Comparison of ENCODE assay signal across 8 mouse cellular contexts in genomic region chr3:135307411-135308259, GRCm38 (mm10). TPM values are rescaled to one million over a fixed set of nuclear protein-coding genes. Genes with fewer than 3 reads are reported as not detected.
DNase-seq lines count a peak whose midpoint lies in the region; ATAC-seq and TF ChIP-seq lines count a peak whose summit lies in the region.

Slc9b2 (plus strand) TSS chr3:135307700.

- H3K4me1 ChIP-seq in ES-E14 (ENCODE audit: control insufficient read depth in 2 of 2, insufficient read depth in 2 of 2, low read length in 2 of 2, poor library complexity in 1 of 2), result peaks cover 0 to 9% of the 10 kb centered on the region in 2 experiments; a peak in 1 of 4 replicates
- peaks cover 8% of the 10 kb centered on the region for H3K4me1 ChIP-seq in embryonic facial prominence, embryonic 14.5 days (ENCODE audit: control insufficient read depth, insufficient read depth, low read length)
- peaks cover 14% of the 10 kb centered on the region; the same call in 1 of the 2 replicates for H3K4me1 ChIP-seq in neural tube, embryonic 13.5 days (replicated peaks)

- H3K4me2 ChIP-seq in embryonic facial prominence, embryonic 14.5 days (ENCODE audit: low read depth, low read length), result peak within 1 kb of the TSS; percentile 57
- peak within 1 kb of the TSS; percentile 63 for H3K4me2 ChIP-seq in neural tube, embryonic 13.5 days

- H3K4me3 ChIP-seq in ES-E14 (ENCODE audit: insufficient read depth in 1 of 2, low read depth in 1 of 2, low read length in 2 of 2, poor library complexity in 1 of 2, severe bottlenecking in 1 of 2), result peak within 1 kb of the TSS; percentile 40 to 45; a peak in 3 of 4 replicates
- peak within 1 kb of the TSS; percentile 31 for H3K4me3 ChIP-seq in embryonic facial prominence, embryonic 14.5 days (ENCODE audit: low read depth, low read length)
- H3K4me3 ChIP-seq in neural tube, embryonic 13.5 days, result peak within 1 kb of the TSS; percentile 33

- 9% methylated on average over 22 of the region's 28 CpGs for WGBS in embryonic facial prominence, embryonic 14.5 days
- WGBS in neural tube, embryonic 13.5 days, result 11% methylated on average over 28 of the region's 28 CpGs

- DNase-seq in gastrocnemius, postnatal 25 days, result peak; percentile 12
- no peak for DNase-seq in gastrocnemius, adult 18-20 months (ENCODE audit: low spot score)
- no peak for DNase-seq in ES-E14 (ENCODE audit: low read depth, low spot score)
- peak; percentile 69 for DNase-seq in embryonic facial prominence, embryonic 14.5 days (ENCODE audit: low spot score)
- DNase-seq in lung, adult 18-20 months, result peak; percentile 33 to 61
- DNase-seq in layer of hippocampus, adult 9-10 months (ENCODE audit: low spot score), result no peak

- no peaks in the 10 kb centered on the region for H3K36me3 ChIP-seq in ES-E14 (ENCODE audit: control insufficient read depth, insufficient read depth, low read length, poor library complexity, severe bottlenecking)
- no peaks in the 10 kb centered on the region for H3K36me3 ChIP-seq in embryonic facial prominence, embryonic 14.5 days (ENCODE audit: control insufficient read depth, insufficient read depth, low read length)
- H3K36me3 ChIP-seq in neural tube, embryonic 13.5 days, result no peaks in the 10 kb centered on the region

- peak within 1 kb of the TSS; percentile 47; the same call in 1 of the 2 replicates for H3K9ac ChIP-seq in ES-E14 (ENCODE audit: insufficient read depth, low read depth, low read length, poor library complexity, severe bottlenecking)
- peak within 1 kb of the TSS; percentile 32 for H3K9ac ChIP-seq in embryonic facial prominence, embryonic 14.5 days (ENCODE audit: low read depth, low read length)
- H3K9ac ChIP-seq in neural tube, embryonic 13.5 days, result peak within 1 kb of the TSS; percentile 60

- H3K27me3 ChIP-seq in embryonic facial prominence, embryonic 14.5 days (replicated peaks; ENCODE audit: control insufficient read depth, insufficient read depth, low read length), result peaks cover 4% of the 10 kb centered on the region; the same call in 1 of the 2 replicates
- peaks cover 5% of the 10 kb centered on the region; the same call in 1 of the 2 replicates for H3K27me3 ChIP-seq in neural tube, embryonic 13.5 days

- no peaks in the 10 kb centered on the region for H3K9me3 ChIP-seq in ES-E14 (ENCODE audit: control insufficient read depth, insufficient read depth, low read depth, low read length)
- H3K9me3 ChIP-seq in embryonic facial prominence, embryonic 14.5 days (ENCODE audit: control insufficient read depth, low read length), result no peaks in the 10 kb centered on the region
- H3K9me3 ChIP-seq in neural tube, embryonic 13.5 days, result no peaks in the 10 kb centered on the region

- peak; percentile 94 for ATAC-seq in embryonic facial prominence, embryonic 14.5 days (ENCODE audit: low read depth)
- ATAC-seq in inflammation-experienced regulatory T-cells, adult 6 months, result peak; percentile 99
- ATAC-seq in neural tube, embryonic 13.5 days (ENCODE audit: low read depth), result peak; percentile 84

- no peak within 1 kb of the TSS for H3K27ac ChIP-seq in ES-E14 (ENCODE audit: insufficient read depth, low read depth, low read length, poor library complexity, severe bottlenecking)
- no peak within 1 kb of the TSS for H3K27ac ChIP-seq in embryonic facial prominence, embryonic 14.5 days (replicated peaks; ENCODE audit: low read depth, low read length)
- H3K27ac ChIP-seq in neural tube, embryonic 13.5 days (replicated peaks), result no peak within 1 kb of the TSS

- in situ Hi-C loops in ES-E14 (cut with MboI; ENCODE audit: low sequenced_read_pairs in 2 of 2, unreplicated experiment in 2 of 2), result no loop called here

TF ChIP-seq in ES-E14, 5 proteins besides CTCF, POLR2A, EP300 and RAD21:
- no peak for TF ChIP-seq MAFK (IDR thresholded peaks at IDR 0.05; ENCODE audit: insufficient read depth, low read depth, low read length)
- no peak for TF ChIP-seq ZC3H11A (IDR thresholded peaks at IDR 0.05; ENCODE audit: borderline replicate concordance, low read depth, low read length)
- no peak for TF ChIP-seq ZNF384 (IDR thresholded peaks at IDR 0.05; ENCODE audit: low read depth, low read length)
- no peak for TF ChIP-seq HCFC1 (IDR thresholded peaks at IDR 0.05; ENCODE audit: borderline replicate concordance, insufficient read depth, low read length)
- TF ChIP-seq CHD2 (IDR thresholded peaks at IDR 0.05; ENCODE audit: low read depth, low read length), result no peak

RNA-seq across cellular contexts. Expression of gene Slc9b2, which starts in this region (rescaled TPM):
- under 1 TPM; 0.18 to 0.43 TPM for total RNA-seq in gastrocnemius, postnatal 25 days (2021)
- total RNA-seq in gastrocnemius, adult 18-20 months (2021), result not detected
- total RNA-seq in ES-E14 (2012; rRNA removed), result 5.2 and 8.8 TPM in 2 replicates
- polyA plus RNA-seq in embryonic facial prominence, embryonic 14.5 days (2014; fragmentation: Nextera tagmentation; extraction: Ambion mirVana), result 3.3 and 4.2 TPM in 2 replicates
- 10 to 100 TPM in 2 of 3 experiments, 1 to 10 TPM in 1; 8.3 to 20.3 (median 12.1) TPM for polyA plus RNA-seq in inflammation-experienced regulatory T-cells, adult 6 months (2017; shearing (Covaris generic))
- 1.5 and 1.9 TPM in 2 replicates for polyA plus RNA-seq in neural tube, embryonic 13.5 days (2015; fragmentation: Nextera tagmentation; extraction: Ambion mirVana)

Comparison
In these comparisons a context has a peak if more than half of its experiments do, and no peak if none do; other contexts are left out.
1. Peak in DNase-seq in gastrocnemius, postnatal 25 days; RNA of the gene not detected or under 1 TPM.
2. DNase-seq: peak in embryonic facial prominence, embryonic 14.5 days (single experiment) and lung, adult 18-20 months (2 of 2); none in gastrocnemius, adult 18-20 months (single experiment), ES-E14 (single experiment) and layer of hippocampus, adult 9-10 months (single experiment).
3. Peak in every context shown above with its lines, with median percentiles within 50 percentile points of each other: H3K4me3 ChIP-seq, H3K9ac ChIP-seq and ATAC-seq.